Mouse (Mus musculus) embryonic facial prominence, embryonic 12.5 days (tissue): Measurements from ENCODE around the gene Gm17655. TPM values are rescaled to one million over a fixed set of nuclear protein-coding genes. Genes with fewer than 3 reads are reported as not detected.
A peak's percentile ranks its signal among the peaks of the same experiment; 100 is the strongest.

Experiments
- ATAC-seq: fragments of 200-750 bp; cut with Nextera tagmentation; 2 replicates; pipeline ENCODE4 v1.8.0; 2017; ENCODE audit not compliant: insufficient number of reproducible peaks, insufficient read depth, low FRiP score, low TSS enrichment
- H3K27ac ChIP-seq: fragments of 300-500 bp; sonication (generic); 2 replicates; pipeline ENCODE4 v1.5.1; 2016; ENCODE audit warnings: mild to moderate bottlenecking
- H3K27me3 ChIP-seq: fragments of 300-500 bp; sonication (generic); 2 replicates; pipeline ENCODE4 v1.6.1; 2016; ENCODE audit warnings: mild to moderate bottlenecking, moderate library complexity
- H3K36me3 ChIP-seq: fragments of 300-500 bp; sonication (generic); 2 replicates; pipeline ENCODE4 v1.6.1; 2016; ENCODE audit warnings: mild to moderate bottlenecking
- H3K4me1 ChIP-seq: fragments of 300-500 bp; sonication (generic); 2 replicates; pipeline ENCODE4 v1.6.1; 2016
- H3K4me2 ChIP-seq: fragments of 300-500 bp; sonication (generic); replicated peaks from 2 replicates; pipeline ENCODE4 v1.6.1; 2016; ENCODE audit warnings: mild to moderate bottlenecking, moderate library complexity
- H3K4me3 ChIP-seq: fragments of 300-500 bp; sonication (generic); 2 replicates; pipeline ENCODE4 v1.5.1; 2016; ENCODE audit warnings: mild to moderate bottlenecking
- H3K9ac ChIP-seq: fragments of 300-500 bp; sonication (generic); 2 replicates; pipeline ENCODE4 v1.6.1; 2016; ENCODE audit warnings: mild to moderate bottlenecking, moderate library complexity
- H3K9me3 ChIP-seq: fragments of 300-500 bp; sonication (generic); 2 replicates; pipeline ENCODE4 v1.6.1; 2016; ENCODE audit warnings: mild to moderate bottlenecking, moderate library complexity
- WGBS: fragments of 180-500 bp; shearing (Covaris S2); methylation state at CpG from one replicate; pipeline ENCODE4 v1.1.7; 2016; 5-methylcytosine and 5-hydroxymethylcytosine counted together
- polyA plus RNA-seq: library from polyadenylated mRNA; unstranded; fragments of >200 nt; fragmentation: Nextera tagmentation; extraction: Ambion mirVana; gene quantifications from 2 replicates; pipeline ENCODE4 v1.2.1, GENCODE M21; 2016

The Gm17655 gene
- polyA plus RNA-seq, 1 experiment from 2014 or later = 2.9 TPM

DNA sequence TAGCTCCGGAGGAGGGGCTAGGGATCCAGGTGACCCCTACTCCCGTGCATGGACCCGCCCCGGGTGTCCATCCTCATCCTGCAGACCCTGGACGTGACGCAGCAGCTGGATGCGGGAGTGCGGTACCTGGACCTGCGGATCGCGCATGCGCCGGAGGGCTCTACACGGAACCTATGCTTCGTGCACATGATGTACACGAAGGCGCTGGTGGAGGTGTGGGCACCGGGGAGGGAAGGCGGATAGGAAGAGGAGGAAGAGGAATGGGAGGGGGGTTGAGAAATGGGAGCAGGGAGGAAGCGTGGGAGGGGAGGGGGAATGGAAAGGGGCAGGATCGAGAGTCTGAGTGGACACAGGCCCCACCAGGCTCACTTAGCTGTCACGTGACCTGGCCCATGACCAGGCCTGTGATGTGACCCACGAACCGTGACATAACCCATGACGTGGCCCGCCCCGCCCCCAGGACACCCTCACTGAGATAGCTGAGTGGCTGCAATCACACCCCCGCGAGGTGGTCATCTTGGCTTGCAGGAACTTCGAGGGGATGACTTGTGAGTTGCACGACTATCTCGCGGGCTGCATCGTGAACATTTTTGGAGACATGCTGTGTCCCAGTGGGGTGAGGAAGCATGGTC is 29.5 kb upstream of the Gm17655 start:
- Histone ChIP-seq H3K27ac (no peak overlapping the region), H3K27me3 (0 out of 2 replicates have a peak, but pooled peaks cover 4% of the 10 kb centered on the region), H3K9me3 (no peaks in the 10 kb centered on the region), H3K4me3 (peak overlapping the region; percentile 35), H3K36me3 (peaks cover 39% of the 10 kb centered on the region), H3K4me2 (peak overlapping the region; percentile 72), H3K4me1 (peaks cover 30% of the 10 kb centered on the region), H3K9ac (no peak overlapping the region)
- ATAC-seq = no peak
- 18% methylated on average over 34 of the region's 34 CpGs for WGBS

GRCm38 (mm10) chr5:110100921-110101631 is 28.8 kb upstream of the Gm17655 start:
- ATAC-seq = no peak
- WGBS = 2% methylated on average over 34 of the region's 37 CpGs
- no peak overlapping the region; the same call in 1 of the 2 replicates for H3K9ac ChIP-seq
- H3K27ac ChIP-seq = no peak overlapping the region
- peak overlapping the region; percentile 72 for H3K4me2 ChIP-seq
- H3K4me3 ChIP-seq = peak overlapping the region; percentile 35
- H3K9me3 ChIP-seq = no peaks in the 10 kb centered on the region
- peaks cover 33% of the 10 kb centered on the region for H3K36me3 ChIP-seq
- H3K4me1 ChIP-seq = peaks cover 23% of the 10 kb centered on the region
- H3K27me3 ChIP-seq = 0 out of 2 replicates have a peak, but pooled peaks cover 4% of the 10 kb centered on the region

DNA sequence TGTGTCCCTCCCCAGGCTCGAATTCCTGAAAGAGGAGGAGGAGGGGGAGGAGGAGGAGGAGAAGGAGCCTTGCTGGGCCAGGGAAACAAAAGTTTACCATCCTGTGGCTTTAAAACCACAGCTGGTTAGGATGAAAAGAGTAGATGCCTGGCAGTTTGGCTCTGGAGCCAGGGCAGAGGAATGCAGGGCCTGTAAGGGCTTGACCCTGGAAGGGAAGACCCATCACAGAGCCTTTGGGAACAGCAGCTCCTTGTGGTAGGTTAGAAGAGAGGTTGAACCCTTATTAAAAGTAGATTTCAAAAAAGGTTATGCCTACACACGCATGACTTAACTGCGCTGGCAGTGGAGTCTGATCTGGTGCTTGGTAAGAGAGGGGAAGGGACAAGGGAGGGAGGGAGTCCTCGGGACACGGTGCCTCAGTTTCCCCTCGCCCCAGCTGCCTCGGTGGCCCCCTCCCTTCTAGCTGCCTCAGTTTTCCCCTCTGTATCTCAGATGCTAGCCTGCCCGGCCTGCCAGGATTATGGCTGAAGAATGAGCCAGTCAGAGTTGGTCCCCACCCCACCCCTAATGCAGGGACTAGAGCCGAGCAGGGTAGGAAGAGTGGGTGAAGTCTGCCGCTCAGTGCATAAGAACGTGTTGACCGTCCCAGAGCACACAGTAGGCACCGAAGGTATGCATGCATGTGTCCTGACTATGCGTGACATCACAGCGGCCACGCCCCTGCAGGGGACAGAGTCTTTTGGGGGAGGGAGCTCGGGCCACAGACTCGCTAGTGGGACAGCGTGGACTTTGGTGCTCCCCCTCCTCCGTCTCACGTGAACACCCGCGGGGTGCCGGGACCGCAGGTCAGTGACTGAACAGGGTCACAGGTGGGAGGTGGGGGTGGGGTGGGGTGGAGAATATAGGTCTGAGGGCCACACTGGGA is 27.6 kb upstream of the Gm17655 start, which contains the start of gene Plcxd1:
Plcxd1 (plus strand) TSS at position 314 of the 925 bp plus-strand sequence.
- peak within 1 kb of the TSS; percentile 72 for H3K4me2 ChIP-seq
- H3K27me3 ChIP-seq = 0 out of 2 replicates have a peak, but pooled peaks cover 4% of the 10 kb centered on the region
- no peak for ATAC-seq
- H3K9me3 ChIP-seq = no peaks in the 10 kb centered on the region
- peaks cover 22% of the 10 kb centered on the region for H3K36me3 ChIP-seq
- 7% methylated on average over 24 of the region's 25 CpGs for WGBS
- H3K4me3 ChIP-seq = peak within 1 kb of the TSS; percentile 35
- no peak within 1 kb of the TSS; the same call in 1 of the 2 replicates for H3K9ac ChIP-seq
- no peak within 1 kb of the TSS for H3K27ac ChIP-seq
- peaks cover 22% of the 10 kb centered on the region for H3K4me1 ChIP-seq

DNA sequence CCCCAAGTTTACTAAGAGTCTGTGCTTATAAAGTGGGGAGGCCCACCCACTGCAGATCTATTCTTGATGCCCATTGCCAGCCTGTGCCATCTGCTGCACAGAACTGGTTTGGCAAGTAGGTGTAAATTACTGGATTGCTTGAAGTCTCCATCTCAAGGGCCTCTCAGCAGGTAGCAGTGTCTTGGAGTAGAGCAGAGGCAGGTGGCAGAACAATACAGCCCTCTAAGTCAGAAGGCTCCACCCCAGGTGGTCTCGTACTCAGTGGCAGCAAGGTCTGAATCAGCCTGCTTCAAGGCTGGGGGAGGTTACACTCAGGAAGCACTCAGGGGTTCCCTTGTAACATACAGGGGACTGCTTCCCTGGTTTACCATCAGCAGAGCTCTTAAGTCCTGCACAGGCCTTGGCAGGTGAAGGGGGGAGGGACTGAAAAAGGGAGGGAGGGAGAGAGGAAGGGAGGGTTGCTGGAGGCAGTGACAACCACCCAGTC is 26.7 kb upstream of the Gm17655 start:
- Histone ChIP-seq H3K27ac (no peak overlapping the region), H3K4me3 (no peak overlapping the region), H3K4me2 (no peak overlapping the region), H3K9ac (no peak overlapping the region), H3K27me3 (0 out of 2 replicates have a peak, but pooled peaks cover 4% of the 10 kb centered on the region), H3K9me3 (no peaks in the 10 kb centered on the region), H3K4me1 (peaks cover 22% of the 10 kb centered on the region), H3K36me3 (peaks cover 13% of the 10 kb centered on the region)
- no peak for ATAC-seq
- 43% methylated on average over 1 of the region's 1 CpGs for WGBS

DNA sequence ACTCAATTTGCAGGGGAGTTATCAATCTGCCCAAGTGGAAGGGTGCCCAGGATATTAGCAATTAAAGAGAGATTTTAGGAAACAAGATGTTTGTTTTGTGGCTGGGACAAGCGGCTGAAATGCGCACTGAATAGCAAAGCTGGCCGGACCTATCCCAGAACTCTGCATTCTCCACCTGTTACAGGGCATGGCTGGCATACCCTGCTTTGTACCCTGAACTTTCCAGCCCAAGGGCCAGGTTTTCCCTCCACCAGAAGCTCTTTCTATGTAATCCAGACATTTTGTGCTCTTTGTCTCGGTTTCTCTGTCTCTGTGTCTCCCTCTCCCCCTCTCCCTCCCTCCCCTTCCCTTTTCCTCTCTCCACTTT is 22.5 kb upstream of the Gm17655 start:
- WGBS = 11% methylated on average over 4 of the region's 4 CpGs

DNA sequence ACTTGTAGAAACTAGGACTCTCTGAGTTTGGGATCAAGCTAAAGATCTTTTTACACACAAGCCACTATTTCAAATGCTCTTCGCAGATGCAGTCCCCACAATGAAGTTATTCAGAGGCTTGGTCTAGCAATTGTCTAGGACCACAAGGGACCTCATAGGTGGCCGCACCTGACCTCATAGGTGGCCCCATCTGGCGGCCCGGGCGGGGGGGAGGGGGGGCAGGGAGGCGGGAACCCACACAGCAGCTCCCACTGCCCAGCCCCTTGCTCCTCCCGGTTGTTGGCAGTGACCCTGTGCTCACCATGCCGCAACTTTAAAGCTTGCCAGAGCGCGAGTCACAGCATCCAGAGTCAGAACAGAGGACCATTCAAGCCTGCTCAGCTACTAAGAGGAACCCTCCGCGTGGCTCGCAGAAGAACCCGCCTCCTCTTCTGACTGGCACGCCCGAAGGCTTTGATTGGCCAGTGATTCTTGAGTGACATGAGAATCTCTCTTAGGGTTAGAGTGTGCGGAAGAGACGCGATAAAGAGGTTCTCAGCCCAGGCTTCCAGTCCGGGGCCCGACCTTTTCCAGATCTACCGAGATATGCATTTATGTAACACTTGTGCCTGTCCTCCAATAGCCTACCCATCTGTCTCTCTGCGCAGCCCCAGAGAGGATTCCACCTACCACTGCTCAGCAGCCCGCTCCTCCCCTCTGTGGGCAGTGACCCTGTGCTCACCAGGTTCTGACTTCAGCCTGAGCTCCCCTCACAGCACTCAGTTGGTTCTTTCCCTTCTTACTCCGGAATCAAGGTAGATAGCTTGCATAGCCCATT is 21.9 kb upstream of the Gm17655 start, which contains the start of gene Gm35315:
Gm35315 (minus strand) TSS at position 391 of the 817 bp plus-strand sequence.
- H3K4me3 ChIP-seq = peak within 1 kb of the TSS; percentile 48
- no peaks in the 10 kb centered on the region for H3K9me3 ChIP-seq
- no peaks in the 10 kb centered on the region for H3K36me3 ChIP-seq
- H3K4me2 ChIP-seq = peak within 1 kb of the TSS; percentile 58
- no peaks in the 10 kb centered on the region for H3K4me1 ChIP-seq
- H3K9ac ChIP-seq = peak within 1 kb of the TSS; percentile 40; the same call in 1 of the 2 replicates
- no peaks in the 10 kb centered on the region for H3K27me3 ChIP-seq
- peak; percentile 97 for ATAC-seq
- H3K27ac ChIP-seq = 0 out of 2 replicates have a peak within 1 kb of the TSS, but pooled peaks have one; percentile 46
- WGBS = under 1% methylated on average over 25 of the region's 25 CpGs

More for the DNA sequence above, 22.5 kb upstream of the Gm17655 start:
- Histone ChIP-seq H3K9me3 (no peaks in the 10 kb centered on the region), H3K4me3 (peak overlapping the region; percentile 48), H3K36me3 (no peaks in the 10 kb centered on the region), H3K4me2 (peak overlapping the region; percentile 58), H3K27me3 (no peaks in the 10 kb centered on the region), H3K4me1 (0 out of 2 replicates have a peak, but pooled peaks cover 2% of the 10 kb centered on the region), H3K9ac (peak overlapping the region; percentile 40; the same call in 1 of the 2 replicates), H3K27ac (no peak overlapping the region)
- no peak for ATAC-seq

- 81% methylated on average over 2 of the region's 2 CpGs for WGBS
- no peaks in the 10 kb centered on the region for H3K9me3 ChIP-seq
- H3K36me3 ChIP-seq = no peaks in the 10 kb centered on the region
- no peak for ATAC-seq
- H3K4me2 ChIP-seq = no peak overlapping the region
- H3K4me3 ChIP-seq = no peak overlapping the region
- H3K9ac ChIP-seq = no peak overlapping the region
- no peaks in the 10 kb centered on the region for H3K27me3 ChIP-seq
- no peak overlapping the region for H3K27ac ChIP-seq
- H3K4me1 ChIP-seq = no peaks in the 10 kb centered on the region
These were observed 19.2 kb upstream of the Gm17655 start for GRCm38 (mm10) chr5:110091546-110091945.

DNA sequence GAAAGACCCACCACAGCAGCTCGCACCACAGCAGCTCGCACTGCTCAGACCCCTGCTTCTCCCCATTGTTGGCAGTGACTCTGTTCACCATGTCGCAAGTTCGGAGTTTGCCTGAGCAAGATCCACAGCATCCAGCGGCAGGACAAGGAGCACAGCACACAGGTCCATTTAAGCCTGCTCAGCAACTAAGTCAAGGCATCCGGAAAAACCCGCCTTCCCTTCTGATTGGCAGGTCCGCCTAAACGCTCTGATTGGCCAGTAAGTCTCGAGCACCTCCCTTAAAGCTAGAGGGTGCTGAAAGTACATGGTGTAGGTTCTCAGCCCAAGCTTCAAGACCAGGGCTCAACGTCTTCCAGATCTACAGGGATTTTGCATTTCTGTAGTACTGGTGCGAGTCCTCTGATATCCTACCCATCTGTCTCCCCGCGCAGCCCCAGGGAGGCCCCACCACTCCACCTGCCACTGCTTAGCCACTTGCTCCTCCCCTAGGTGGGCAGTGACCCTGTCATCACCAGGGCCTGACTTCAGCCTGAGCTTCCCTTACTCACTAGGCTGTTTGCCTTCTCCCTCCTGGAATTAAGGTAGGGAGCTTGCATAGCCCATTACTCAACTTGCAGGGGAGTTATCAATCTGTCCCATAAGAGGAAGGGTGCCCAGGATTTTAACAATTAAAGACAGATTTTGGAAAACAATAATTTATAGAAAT is 14.0 kb upstream of the Gm17655 start:
- no peak overlapping the region for H3K4me3 ChIP-seq
- ATAC-seq = no peak
- H3K27me3 ChIP-seq = no peaks in the 10 kb centered on the region
- H3K36me3 ChIP-seq = no peaks in the 10 kb centered on the region
- no peak overlapping the region for H3K9ac ChIP-seq
- H3K27ac ChIP-seq = no peak overlapping the region
- WGBS = 38% methylated on average over 14 of the region's 14 CpGs
- H3K9me3 ChIP-seq = 0 out of 2 replicates have a peak, but pooled peaks cover 6% of the 10 kb centered on the region
- H3K4me1 ChIP-seq = no peaks in the 10 kb centered on the region
- H3K4me2 ChIP-seq = no peak overlapping the region

- no peak for ATAC-seq
- H3K36me3 ChIP-seq = no peaks in the 10 kb centered on the region
- no peaks in the 10 kb centered on the region for H3K4me1 ChIP-seq
- no peak overlapping the region for H3K4me3 ChIP-seq
- no peak overlapping the region for H3K27ac ChIP-seq
- H3K9ac ChIP-seq = no peak overlapping the region
- whole genome bisulfite sequencing = 81% methylated on average over 4 of the region's 4 CpGs
- no peaks in the 10 kb centered on the region for H3K27me3 ChIP-seq
- no peak overlapping the region for H3K4me2 ChIP-seq
- H3K9me3 ChIP-seq = peaks cover 18% of the 10 kb centered on the region
These were observed 10.6 kb upstream of the Gm17655 start for GRCm38 (mm10) chr5:110082961-110083360.
